Mouse (Mus musculus) cortical plate, adult 2 months (tissue): ENCODE results near the gene Gm4340.
"Not testable (repeated sequence)": the region's sequence is repeated elsewhere in the genome, so short reads cannot be mapped to it uniquely, and the experiment has no call there.

Experiments used
- CTCF ChIP-seq: fragments of 200-500 bp; IDR thresholded peaks from 2 replicates; pipeline ENCODE4 v1.5.1; 2011; ENCODE audit warnings: mild to moderate bottlenecking, control low read depth, low read length; ENCODE audit not compliant: insufficient read depth; ENCODE audit errors: extremely low read depth
- POLR2A ChIP-seq: fragments of 200-500 bp; IDR thresholded peaks from 2 replicates; pipeline ENCODE4 v1.6.1; 2011; ENCODE audit warnings: mild to moderate bottlenecking, low read length, control low read depth; ENCODE audit not compliant: insufficient read depth; ENCODE audit errors: extremely low read depth

DNA sequence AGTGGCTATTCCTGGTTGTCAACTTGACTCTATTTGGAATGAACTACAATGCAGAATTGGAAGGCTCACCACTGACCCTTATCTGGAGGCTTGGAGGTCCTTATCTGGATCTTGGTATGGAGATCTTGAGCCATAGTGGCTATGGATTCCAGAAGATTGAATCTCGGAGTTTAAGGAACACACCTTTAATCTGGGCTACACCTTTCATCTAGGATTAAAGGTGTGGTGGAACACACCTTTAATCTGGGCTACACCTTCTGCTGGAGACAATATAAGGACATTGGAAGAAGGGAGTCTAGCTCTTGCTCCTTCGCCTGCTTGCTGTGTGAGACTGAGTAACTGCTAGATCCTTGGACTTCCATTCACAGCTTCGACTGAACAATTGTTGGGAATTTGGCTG is 25.6 kb upstream of the Gm4340 start, which contains the start of gene Gm21304:
- TF ChIP-seq CTCF, POLR2A: not testable (repeated sequence)
